Mouse (Mus musculus) liver, adult (tissue): ENCODE results near the gene Epsti1.

Experiments used
- GATA4 ChIP-seq: IDR thresholded peaks from 2 replicates; pipeline ENCODE4 v1.6.1; 2014; ENCODE audit warnings: mild to moderate bottlenecking, low read length; ENCODE audit not compliant: insufficient replicate concordance

Epsti1 gene

DNA sequence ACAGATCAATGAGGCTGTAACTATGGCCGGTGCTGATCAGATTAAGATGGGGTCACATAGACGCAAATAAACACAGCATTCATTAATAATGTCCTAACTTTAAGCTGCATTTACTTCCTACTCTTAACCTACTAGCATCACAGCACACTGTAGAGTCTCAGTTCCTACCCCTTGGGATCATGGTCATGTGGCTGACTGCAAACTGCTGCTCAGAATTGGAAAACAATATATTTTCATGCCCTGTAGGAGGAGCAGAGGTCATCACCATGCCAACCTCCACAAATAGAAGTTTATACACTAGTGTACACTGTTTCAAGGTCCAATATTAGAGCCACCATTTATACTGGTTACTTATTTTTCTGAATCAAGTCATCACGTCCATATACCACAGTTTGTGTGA is 8.1 kb upstream of the Epsti1 start:
- no peak for TF ChIP-seq GATA4

DNA sequence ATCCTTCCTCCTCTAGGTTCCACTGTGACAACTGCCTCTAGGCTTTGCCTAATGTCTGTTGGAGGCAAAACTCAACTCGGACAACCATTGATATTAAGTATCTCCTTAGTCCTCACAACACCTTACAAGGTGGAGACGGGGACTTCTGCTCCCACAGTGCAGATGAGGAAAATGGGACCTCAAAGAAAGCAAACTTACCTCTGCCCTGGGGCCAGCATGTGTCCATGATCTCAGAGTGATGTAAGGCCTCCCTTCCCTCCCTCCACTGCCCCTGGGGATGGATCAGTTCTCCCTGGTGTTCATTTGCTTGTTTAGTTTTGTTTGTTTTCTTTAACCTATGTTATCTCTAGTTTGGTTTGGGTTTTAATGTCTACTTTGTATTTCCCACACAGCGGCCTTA is 1.5 kb upstream of the Epsti1 start:
- no peak for TF ChIP-seq GATA4

DNA sequence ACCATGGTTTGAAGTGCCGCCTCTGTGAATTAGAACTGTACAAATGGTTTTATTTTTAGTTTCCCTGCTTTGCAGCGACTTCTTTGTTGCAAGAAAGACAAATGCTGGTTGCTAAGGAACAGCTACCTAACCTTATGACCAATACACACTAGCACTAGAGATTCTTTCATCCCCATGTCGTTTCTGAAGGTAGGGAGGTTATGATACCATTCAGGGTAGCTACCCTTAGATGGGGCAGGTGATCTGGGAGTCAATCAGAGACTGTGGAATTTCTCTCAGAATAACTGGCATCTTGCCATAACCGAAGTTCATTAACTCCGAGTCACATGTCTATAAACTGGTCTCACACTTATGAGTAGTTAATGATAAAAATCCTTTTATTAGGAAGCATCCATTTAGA is 1.4 kb downstream of the Epsti1 start:
- TF ChIP-seq GATA4, result no peak

DNA sequence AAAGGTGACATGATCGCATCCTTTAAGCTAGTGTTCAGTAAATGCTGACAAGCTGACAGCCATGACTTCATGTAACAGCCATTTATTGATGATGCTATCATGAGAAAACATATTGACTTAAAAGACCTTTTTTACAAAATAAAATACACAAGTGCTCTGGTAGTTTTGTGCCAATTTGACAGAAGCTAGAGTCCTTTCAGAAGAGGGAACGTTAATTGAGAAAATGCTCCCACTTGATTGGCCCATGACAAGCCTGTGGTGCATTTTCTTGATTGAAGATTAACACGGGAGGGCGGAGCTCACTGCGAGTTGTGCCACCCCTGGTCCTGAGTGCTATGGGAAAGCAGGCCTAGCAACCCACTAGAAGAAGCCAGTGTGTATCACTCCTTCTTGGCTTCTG is 2.5 kb downstream of the Epsti1 start:
- TF ChIP-seq GATA4, result no peak

DNA sequence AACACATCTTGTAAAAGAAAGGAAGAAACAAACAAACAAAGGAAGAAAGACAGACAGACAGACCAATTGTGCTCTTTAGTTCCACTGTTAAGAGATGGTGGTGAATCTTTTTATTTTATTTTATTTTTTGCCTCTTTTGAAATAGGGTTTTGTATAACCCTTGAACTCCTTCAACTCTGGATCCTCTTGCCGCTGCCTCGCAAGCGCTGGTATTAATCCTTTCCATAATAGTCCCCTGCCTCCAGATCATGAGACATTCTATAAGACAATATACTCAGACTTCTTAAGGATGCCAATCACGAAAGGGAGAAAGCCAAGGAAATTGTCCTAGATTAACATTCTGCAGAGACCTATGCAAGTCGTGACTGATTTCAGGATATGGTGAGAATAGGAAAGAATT is 11.7 kb downstream of the Epsti1 start:
- no peak for TF ChIP-seq GATA4

DNA sequence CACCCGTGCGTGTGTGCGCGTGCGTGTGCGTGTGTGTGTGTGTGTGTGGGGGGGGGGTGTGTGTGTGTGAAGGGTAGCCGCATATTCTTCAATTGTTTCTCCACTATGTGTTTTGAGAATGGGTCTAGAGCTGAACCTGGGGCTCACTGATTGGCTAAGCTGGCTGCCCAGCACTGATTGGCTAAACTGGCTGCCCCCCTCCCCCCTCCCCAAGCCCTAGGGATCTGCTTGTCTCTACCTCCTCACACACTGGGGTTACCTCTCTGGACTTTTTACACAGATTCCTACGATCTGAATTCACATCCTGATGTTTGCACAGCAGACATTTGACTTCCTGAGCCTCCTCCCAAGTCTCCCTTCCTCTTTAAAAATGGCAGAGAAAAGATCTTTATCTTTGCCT is 17.6 kb downstream of the Epsti1 start:
- TF ChIP-seq GATA4, result no peak

DNA sequence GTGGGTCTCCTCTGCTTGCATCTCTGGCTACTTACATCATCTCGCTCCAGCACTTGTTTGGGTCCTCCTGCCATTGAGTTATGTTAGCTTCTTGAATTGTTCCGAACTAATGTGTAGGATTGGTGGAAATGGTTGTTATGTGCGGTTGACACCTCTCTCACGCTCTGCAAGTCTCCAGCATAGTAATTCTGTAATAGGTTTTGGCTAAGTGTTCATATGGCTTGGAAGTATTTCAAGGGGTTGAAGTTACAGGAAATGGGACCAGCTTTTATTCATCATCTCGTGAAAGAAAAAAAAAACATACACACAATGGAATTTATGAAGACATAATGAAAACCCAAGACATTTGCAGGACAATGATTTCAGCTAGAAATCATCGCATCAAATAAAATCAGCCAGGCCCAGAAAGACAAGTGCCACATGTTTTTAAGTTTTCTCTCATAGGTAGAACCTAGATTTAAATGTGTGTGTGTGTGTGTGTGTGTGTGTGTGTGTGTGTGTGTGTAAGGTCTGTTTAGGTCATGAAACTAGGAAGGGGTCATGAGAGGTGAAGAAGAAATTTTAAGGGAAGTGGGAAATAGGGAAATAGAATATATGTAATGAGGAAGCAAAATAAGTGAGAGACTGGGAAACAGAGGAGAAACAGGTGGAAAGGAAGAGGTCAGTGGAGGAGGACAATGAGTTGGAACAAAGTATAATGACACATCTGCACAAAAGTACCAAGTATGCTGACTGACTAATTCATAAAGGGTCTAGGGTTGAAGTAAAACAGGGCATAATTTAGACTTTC is 19.2 kb downstream of the Epsti1 start:
- no peak for TF ChIP-seq GATA4

DNA sequence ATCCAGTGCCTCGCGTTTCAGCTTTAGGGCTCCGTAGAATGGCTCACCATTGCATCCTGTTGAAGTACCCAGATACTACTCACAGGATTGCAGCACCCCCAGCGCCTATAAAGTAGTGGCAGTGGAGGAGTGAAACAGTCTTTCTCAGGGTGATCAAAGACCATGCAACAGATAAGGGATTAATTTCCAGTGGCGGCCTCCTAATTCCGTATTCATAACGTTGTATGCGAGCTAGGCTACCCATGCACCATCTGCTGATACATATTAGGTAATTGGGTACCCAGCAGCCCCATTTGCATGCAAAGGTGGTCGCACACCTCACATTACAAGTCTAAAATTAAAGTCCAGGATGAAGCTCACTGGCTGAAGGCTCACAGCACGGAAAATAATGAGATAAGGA is 21.4 kb downstream of the Epsti1 start:
- TF ChIP-seq GATA4, result no peak

DNA sequence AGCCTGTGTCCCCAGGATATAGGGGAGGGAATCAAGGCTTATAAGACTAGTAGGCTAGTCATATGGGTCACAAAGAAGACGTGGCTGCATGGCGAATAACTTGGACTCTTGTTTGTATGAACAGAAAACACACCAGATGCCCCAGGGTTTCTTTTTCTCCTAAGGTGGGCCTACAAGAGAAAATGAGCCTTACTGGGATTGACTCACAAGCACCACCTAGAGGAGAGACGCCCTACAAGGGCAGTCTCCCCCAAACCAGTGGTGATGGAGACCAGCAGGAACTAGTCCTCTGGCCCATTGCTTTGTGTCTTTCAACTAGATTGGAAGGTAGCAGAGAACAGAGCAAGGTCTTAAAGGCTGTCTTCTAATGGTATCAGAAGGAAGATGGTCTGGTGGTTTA is 22.7 kb downstream of the Epsti1 start:
- TF ChIP-seq GATA4, result no peak

DNA sequence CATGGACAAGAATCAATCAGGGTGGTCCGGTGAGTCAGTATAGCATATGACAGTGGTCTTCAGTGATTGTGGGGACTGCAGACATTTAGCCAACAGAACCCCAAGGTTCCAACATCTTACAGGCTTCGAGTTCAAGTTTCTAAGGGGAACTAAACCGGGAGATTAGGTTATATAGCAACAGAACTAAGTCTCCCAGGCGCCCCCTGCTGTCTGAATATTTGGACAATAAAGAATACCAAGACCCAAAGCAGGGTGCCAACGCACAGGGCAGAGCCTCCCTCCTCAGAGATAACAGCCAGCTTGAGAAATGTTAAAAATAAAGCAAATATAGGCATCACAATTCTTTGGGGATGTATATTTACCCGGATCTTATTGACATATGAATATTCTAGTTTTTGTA is 24.0 kb downstream of the Epsti1 start:
- no peak for TF ChIP-seq GATA4

DNA sequence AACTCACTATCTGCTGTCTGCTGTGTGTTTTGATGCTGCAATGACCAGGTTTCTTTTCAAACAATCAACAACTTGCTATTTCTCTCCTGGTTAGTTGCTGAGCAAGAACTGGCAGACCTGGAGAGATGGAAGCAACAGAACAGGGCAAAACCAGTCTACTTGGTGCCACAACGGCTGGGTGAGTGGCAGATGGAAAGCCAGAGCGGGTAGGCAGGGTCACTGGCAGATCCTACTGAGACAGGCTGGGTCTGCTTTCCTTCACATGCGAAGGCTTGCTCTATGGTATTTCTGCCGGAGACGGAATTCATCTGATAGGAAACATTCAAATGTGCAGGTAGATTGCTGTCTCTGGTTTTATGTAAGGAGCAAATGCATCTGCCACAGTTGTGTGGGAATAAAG is 24.6 kb downstream of the Epsti1 start:
- TF ChIP-seq GATA4, result no peak

DNA sequence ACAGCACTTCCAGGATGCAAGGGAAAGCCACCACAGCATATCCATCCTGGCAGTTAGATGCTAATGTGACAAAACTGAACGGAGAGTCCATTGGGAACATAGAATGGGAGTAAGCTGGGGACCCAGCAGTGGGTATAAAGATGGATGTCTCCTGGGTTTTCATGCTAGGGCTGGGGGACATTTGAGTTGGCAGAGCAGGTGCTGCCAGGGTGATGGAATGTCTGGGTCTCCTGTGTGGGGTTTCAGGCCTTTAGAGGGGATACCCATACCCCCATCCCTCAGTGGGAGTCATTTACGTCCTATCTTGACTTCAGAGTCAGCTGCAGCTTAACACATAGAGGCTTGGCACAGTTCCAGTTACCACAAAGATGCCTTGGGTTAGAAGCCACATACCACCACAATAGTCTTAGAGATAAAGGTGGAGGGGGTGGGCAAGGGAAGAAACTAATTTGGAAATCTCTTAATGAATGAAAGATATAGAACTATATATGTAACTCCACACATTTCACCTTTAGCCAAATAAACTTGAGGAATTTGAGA is 25.2 kb downstream of the Epsti1 start:
- TF ChIP-seq GATA4, result no peak

DNA sequence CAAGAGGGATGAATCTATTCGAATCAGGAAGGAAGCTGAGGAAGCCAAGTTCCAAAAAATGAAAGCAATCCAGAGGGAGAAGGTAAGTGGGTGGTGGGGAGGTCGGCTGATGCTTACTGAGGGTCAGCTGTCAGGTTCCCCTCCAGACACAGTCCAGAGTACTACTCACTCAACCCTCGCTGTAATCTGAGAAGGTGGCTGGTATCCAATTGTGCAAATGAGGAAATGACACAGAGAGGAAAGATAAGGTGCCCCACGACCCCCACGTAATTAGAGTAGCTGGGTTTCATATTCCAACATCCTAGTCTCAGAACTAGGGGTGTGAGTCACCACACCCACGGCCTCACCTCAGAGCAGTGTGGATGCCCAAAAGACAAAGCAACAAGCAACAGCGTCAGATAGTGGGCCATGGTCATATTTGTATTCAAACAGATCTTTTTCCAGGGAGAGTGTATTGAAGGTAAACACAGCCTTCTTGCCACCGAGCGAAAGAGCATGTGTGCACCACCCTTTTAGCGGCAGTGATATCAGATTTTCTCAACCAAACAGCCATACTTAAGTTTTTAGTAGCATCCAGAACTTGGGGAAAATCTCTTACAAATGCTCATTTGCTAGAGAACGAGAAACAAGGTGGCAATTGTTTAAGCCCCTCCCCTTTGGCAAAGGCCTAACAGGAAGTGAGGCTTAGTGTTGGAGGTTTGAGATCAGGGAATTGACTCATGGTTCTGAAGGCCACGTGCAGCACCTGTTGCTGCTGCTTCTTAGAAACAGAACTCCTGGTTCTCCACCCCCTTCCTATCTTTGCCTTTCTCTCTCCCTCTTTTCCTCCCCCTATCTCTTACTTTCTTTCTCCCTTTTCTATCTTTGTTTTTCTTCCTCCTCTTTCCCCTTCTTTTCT is 28.4 kb downstream of the Epsti1 start:
- TF ChIP-seq GATA4, result no peak

DNA sequence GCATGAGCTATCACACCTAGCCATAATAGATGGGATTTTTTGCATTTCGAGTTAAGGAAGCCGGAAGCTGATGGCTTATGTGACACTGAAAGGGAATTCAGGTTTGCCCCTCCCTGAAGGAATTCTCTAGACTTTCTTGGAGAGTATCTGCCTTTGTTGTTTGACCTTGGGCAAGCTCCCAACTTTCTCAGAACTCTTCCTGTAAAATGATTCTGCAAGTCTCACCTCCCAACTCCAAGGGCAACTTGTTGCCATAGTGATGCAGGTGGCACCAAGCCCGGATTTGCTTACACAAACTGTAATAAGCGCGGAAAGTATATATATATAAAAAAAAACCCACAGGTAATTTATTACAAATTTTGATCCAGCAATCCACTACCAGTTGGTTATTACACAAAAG is 29.2 kb downstream of the Epsti1 start:
- no peak for TF ChIP-seq GATA4

DNA sequence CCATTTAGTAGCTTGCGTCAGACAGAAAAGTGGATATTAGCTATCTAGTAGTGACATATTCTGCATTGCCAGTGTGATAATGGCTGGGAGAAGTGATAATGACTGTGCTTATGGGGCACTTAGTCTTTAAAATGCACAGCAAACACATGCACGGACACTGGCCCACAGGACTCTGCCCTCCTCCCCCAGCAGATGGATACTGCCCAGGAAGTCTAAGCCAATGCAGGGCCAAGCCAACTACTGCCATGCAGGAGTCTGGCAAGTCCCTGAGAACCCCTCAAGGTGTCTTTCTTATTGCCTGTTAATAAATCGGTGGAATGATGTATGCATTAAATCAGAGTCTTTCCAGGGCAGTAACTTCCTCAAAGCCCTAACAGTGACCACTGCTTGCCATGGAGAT is 30.4 kb downstream of the Epsti1 start:
- no peak for TF ChIP-seq GATA4

DNA sequence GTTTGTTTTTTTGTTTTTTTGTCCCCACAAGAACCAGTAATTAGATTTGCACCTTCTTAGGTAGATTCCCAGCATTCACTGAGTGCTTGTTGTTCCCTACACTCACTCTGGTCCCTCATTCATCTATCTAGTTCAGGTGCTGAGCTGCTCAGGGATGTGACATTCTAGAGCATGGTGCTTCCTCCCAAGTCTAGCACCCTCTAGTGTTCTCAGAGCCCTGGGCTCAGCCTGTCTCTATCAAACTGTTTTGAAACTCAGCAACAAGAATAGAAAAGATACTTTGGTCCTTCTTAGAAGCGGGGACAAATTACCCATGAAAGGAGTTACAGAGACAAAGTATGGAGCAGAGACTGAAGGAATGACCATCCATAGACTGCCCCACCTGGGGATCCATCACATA is 37.1 kb downstream of the Epsti1 start:
- no peak for TF ChIP-seq GATA4

DNA sequence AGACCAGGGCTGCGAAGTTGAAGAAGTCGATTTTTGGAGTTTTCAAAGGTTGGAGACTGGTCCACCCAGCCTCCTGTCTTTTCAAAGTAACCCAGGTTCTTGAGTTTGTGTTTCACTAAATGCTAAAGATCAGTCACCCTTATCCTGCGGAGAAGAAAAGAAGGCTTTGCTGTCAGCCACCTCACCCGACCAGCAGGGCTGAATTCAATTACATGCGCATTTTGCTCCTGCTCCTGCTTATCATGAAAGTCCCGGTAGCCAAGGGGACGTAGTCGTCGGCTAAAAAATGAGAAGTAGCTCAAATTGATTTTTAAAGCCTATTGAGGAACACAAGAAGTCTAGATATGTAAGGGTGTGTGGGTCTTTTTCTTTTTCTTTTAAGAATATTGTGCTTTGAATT is 38.2 kb downstream of the Epsti1 start:
- no peak for TF ChIP-seq GATA4
